Mouse (Mus musculus) monocyte, adult 5-6 weeks (primary cell): ENCODE measurements around the gene S100pbp. TPM values are rescaled to one million over a fixed set of nuclear protein-coding genes. Genes with fewer than 3 reads are reported as not detected.

Source experiments
- ATAC-seq: fragments of 153-309, 156-312 bp; replicated peaks from 2 replicates; pipeline ENCODE4 v1.8.0; 2017; ENCODE audit warnings: mild to moderate bottlenecking; ENCODE audit not compliant: low TSS enrichment, insufficient number of reproducible peaks, severe bottlenecking, poor library complexity, low FRiP score
- total RNA-seq: library from RNA; stranded (forward); fragments of 200-1000, 200-491, 200-594 nt; gene quantifications from 3 replicates; pipeline ENCODE4 v1.2.3, GENCODE M21; 2017

The S100pbp gene
- total RNA-seq, 1 experiment from 2014 or later, result 32.0 TPM

DNA sequence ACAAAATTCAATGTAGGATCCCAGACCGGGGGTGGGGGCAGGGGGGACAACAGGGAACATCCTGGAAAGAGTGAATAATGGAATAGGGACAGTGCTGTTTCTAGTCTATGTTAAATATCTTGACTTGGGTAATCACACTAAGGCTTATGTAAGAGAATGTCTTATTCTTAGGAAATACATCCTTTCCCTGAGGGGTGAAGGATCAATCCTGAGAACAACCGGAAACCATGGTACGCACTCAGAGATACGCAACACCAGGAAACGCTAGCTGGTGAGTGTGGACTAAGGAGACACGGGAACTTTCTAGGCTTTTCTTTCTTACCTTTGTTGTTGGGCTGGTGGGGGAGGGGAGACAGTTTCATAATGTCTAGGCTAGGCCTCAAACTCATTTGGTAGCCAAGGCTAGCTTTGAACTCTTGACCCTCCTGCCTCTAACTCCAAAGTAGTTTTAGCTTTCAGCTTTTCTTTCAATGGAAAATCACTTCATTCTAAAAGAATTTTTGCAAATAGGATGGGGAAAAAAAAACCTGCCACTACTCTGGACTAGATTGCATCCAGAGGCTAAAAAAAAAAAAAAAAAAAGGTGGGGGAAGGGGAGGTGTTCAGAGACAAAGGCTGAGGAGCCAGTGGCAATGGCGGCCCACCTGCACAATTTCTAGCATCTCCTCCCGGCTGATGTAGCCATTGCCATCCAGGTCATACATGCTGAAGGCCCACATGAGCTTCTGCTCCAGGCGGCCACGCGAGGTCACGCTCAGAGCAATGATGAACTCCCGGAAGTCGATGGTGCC is 71.6 kb downstream of the S100pbp start:
- no peak for ATAC-seq

DNA sequence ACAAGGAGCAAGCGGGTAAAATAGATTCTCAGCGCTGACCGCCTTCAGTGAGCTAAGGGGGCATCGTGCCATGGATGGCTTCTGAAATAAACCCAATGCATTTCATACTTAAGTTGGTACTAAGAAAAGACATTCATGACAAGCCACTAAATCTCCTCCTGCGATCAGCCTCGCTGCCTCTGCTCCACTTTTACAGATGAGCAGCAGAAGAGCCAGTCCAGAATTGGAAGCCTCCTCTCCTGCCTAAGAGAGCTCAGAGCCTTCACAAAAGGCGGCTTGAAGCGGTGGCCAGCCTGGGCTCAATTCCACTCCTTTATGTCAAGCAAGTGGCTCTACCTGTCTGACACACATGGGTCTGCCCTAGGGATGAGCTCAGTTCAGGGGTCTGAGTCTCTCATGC is 72.8 kb downstream of the S100pbp start:
- no peak for ATAC-seq

DNA sequence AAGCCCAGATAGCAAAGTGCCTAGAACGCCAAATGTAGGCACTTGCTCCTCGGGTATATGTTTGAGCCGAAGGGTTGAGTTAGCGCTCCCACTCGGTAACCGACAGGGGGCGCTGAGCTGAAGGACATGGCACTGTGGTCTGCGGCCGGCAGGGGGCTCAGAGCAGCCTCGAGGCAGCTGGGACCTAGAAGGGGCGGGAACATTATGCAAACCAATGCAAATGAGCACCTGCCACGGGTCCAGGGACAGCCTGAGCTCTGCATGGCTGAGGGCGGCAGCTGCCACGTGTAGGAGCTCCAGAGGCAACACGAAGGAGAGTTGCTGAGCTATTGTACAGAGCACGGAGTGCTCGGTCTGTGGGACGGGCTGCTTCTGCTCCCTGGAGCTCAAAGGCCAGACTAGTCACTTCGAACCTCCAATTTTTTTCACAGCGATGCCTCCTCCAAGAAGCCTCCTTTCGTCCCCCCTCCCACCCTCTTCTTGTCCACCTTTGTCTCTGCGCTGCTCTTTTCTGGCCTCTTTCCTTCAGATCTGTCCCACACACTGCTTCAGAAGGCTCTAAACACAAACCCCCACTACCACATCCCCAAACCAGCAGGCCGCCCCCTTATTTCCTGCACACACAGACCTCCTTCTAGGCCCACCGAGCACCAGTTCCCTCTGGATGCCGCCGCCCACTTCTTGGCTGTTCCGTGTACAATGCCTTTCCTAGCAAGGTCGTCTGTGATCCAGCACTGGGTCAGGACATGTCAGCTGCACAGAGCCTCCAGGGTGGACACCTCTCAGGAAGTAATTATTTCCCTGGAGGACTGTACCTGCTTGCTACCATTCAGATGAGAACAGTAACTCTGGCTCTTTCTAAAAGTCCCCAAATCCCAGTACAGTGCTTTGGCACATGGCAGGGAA is 76.2 kb downstream of the S100pbp start:
- ATAC-seq, result peak; percentile 20; the same call in 1 of the 2 replicates

DNA sequence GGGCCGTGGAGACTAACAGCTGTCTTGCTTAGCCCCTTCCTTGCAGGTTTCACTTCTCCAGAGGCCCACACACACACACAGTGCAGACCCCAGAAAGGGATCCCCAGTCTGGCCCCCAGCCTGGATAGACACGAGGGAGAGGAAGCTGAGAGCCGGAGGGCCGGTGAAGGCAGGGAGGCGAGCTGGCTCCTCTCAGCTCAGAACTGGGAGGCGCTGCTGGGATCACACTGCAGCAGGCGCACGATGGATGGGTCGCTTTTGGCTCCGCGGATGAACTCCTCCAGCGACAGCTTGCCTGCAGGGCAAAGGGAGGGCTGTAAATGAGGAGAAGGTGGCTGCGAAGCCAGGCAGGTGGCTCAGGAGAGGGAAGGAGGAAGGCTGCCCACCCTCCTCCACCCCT is 77.3 kb downstream of the S100pbp start:
- ATAC-seq, result no peak

DNA sequence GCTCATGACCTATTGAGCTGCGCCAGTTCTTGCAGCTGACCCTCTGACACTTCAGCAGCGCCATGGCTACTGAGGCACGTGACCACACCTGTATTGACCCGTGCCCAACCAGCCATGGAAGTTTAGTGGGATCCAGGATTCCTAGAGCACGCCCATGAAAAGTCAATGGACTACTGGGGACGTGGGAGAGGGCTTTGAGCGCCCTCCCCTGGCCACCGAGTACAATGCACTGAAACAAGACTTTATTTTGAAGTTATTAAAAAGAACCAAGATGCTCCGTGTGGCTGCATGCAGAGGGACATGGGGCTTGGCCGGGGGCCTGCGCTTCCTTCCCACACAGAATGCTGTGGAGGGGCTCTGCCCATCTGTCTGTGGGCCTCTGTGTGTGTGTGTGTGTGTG is 78.2 kb downstream of the S100pbp start:
- ATAC-seq, result no peak

DNA sequence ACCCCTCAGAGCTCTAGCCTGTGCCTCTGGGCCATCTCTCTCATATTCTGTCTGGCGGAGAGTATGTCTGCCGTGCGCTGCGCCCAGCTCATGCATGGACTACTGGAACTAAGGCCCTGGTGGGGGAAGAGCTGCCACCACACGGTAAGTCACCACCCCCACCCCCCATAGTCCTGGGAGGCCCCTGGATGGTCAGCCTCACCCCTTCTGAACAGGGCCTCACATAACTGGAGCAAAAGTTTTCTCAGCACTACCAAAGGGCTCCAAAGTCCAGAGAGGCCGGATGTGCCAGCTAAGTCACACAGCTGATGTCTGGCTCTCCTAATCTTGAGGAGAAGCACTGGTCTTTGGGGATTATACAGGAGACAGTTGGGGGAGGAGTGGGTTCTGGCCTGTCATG is 78.7 kb downstream of the S100pbp start:
- ATAC-seq, result no peak

DNA sequence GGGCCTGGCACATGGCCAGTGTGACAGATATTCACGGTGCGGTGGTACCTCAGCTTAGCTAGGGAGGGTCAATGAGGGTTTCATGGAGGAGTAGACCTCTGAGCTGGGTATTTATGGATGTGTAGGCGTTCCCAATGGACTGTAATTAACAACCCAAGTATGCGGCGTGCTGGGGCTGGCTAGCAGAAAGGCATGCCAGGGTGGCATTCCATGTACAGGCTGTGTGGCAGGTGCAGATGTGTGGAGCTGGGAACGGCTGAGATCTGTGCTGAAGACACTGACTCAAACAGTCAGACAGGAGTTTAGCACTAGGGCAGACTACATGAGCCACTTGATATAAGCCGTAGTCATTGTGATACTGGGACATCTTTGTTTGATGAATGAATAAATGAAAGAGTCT is 80.9 kb downstream of the S100pbp start:
- ATAC-seq, result no peak

DNA sequence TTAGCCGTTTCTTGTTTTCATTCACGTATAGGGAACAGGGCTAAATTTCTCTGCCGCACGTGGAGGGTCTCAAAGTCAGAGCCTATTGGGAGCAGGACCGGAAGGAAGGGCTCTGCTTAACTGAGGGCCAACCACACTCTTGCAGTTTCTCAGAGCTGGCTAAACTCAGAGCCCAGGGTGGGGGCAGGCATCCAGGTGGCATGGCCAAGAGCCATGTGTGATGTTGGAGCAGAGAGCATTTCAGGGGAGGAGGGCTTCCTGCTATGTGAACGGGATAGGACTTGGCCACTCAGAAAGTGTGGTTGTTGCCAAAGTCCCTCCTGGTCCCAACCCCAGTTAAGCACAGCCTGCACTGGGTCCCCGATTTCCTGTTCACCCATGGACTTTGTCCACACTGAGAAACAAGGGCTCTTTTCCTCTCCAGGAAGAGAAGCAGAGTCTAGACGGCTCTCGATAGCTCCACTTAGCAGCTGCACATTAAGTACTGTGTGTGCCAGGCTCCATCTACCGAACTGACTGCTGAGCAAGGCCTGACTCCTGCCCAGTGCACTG is 82.1 kb downstream of the S100pbp start:
- ATAC-seq, result no peak

DNA sequence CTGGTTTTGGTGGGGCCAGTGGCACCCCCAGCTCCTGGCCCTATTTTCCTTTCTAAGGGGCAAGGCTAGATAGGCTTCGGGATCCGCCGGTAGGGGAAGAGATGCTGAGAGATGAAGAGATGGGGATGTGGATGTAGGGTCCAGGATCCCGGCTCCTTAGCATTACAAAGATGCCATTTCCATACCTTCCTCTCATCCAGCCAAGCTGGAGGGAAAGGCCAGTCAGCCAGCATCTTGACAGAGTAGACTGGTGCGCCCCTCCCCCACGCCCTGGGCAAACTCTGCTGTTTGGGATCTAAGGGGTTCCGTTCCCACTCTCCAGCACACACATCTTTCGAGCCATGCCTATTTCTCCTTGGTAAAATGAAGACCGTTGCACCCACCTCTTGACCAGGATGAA is 83.5 kb downstream of the S100pbp start:
- ATAC-seq, result no peak

DNA sequence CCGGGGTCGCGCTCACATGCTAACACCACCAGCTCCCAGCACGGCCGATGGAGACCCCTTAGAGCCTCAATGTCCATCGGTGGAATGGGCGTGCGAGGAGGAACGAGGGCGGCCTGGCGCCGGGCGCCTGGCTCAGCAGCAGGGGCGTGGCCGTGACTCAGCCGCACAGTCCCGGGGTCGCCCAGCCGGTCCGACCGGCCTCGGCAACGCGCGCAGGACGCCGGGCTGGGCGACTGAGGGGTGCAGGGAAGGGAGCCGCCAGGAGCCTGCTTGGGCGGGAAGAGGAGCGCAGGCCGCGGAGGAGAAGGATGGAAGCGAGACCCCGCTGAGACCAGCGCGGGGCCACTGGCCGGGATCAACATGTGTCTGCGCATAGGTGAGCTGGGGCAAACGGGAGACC is 84.2 kb downstream of the S100pbp start, which contains the start of gene Tmem54:
Gene Tmem54 (plus strand): TSS at position 193 of the 400 bp plus-strand sequence.
- ATAC-seq, result no peak

DNA sequence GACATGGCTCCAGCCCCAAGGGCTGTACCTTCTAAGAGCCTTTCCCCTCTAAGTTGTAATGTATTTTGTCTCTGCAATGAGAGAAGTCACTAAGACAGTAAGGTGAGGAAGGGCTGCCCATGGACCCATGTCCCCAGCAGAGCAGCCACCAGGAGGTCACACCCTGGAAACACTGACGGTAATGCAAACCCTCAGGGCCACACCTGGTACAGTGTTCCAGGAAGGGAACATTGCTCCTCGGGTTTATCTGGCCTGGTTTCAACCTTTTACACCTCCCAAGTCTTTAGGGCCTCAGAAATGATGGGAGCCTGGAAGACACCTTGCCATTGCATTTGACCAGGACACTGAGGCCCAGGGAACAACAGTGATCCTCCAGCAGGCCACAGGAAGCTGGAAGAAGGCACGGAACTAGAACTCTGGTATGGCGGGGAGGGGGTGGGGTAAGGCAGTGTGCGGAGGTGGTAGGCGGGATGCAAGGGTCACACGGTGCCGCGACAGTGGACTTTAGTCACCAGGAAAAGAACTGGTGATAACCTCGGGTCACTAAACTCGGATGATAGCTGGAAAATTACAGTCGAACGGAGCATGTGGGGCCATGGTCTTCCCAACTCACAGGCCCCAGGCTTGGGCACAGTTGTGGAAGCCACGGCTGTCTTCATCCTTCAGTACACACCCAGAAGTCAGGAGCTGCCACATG is 87.2 kb downstream of the S100pbp start:
- ATAC-seq, result no peak

Other genes starting within 250 kb of the S100pbp start
- gene Azin2, start 227.3 kb downstream of the S100pbp start, total RNA-seq, result 2.2 to 11.7 TPM (median 5.8 TPM) in 3 replicates
- gene Ak2, start 197.8 kb downstream of the S100pbp start, total RNA-seq, result 62.2 to 89.0 TPM (median 73.4 TPM) in 3 replicates
- 223 to 304 TPM (median 264 TPM) in 3 replicates for gene Rnf19b, start 131.5 kb downstream of the S100pbp start, total RNA-seq
- gene Tmem54, start 84.2 kb downstream of the S100pbp start, total RNA-seq, result not detected in 3 replicates
- not detected in 3 replicates for gene Hpca, start 67.7 kb downstream of the S100pbp start, total RNA-seq
- gene Fndc5, start 52.7 kb downstream of the S100pbp start, total RNA-seq, result 0.32 TPM in 1 of 3 replicates, not detected in the others
- 30.1 to 41.8 TPM (median 33.8 TPM) in 3 replicates for gene Yars, start within 50 bp of the S100pbp start, total RNA-seq
- 0.32 to 0.57 TPM in 2 of 3 replicates, not detected in the other for gene C77080, start 71.7 kb upstream of the S100pbp start, total RNA-seq
- gene Sync, start 97.9 kb upstream of the S100pbp start, total RNA-seq, result 0.75 TPM in 1 of 3 replicates, not detected in the others
- 82.3 to 106 TPM (median 84.6 TPM) in 3 replicates for gene Rbbp4, start 145.6 kb upstream of the S100pbp start, total RNA-seq
- 58.5 to 68.8 TPM (median 66.8 TPM) in 3 replicates for gene Zbtb8os, start 146.0 kb upstream of the S100pbp start, total RNA-seq
- 1.7 to 7.3 TPM (median 4.5 TPM) in 3 replicates for gene Zbtb8a, start 188.4 kb upstream of the S100pbp start, total RNA-seq